Mouse (Mus musculus) layer of hippocampus, postnatal 10 days (tissue): ENCODE measurements around the gene Flvcr2. TPM values are rescaled to one million over a fixed set of nuclear protein-coding genes. Genes with fewer than 3 reads are reported as not detected.
A peak's percentile ranks its signal among the peaks of the same experiment; 100 is the strongest.
"Not testable (repeated sequence)": the region's sequence is repeated elsewhere in the genome, so short reads cannot be mapped to it uniquely, and the experiment has no call there.

Experiments used
- DNase-seq, 2 experiments: peaks; one replicate each; pipeline ENCODE4 v3.0.0; 2021; ENCODE audit warnings: low spot score in 2 of 2
- long read RNA-seq: library from polyadenylated mRNA; stranded (forward); transcript quantifications from one replicate; pipeline ENCODE4 v2.0.0, GENCODE M21; 2023
- total RNA-seq, 2 experiments: library from RNA; stranded (reverse); gene quantifications; 2 replicates each; pipeline ENCODE4 v1.2.3; 2021

Flvcr2 gene
- 1 to 10 TPM; 2.8 to 3.0 TPM for total RNA-seq
- long read RNA-seq, partial matches to known transcripts, result 0 of 8 reads
- long read RNA-seq, other reads (novel, unspliced or antisense), result 4 of 8 reads

DNA sequence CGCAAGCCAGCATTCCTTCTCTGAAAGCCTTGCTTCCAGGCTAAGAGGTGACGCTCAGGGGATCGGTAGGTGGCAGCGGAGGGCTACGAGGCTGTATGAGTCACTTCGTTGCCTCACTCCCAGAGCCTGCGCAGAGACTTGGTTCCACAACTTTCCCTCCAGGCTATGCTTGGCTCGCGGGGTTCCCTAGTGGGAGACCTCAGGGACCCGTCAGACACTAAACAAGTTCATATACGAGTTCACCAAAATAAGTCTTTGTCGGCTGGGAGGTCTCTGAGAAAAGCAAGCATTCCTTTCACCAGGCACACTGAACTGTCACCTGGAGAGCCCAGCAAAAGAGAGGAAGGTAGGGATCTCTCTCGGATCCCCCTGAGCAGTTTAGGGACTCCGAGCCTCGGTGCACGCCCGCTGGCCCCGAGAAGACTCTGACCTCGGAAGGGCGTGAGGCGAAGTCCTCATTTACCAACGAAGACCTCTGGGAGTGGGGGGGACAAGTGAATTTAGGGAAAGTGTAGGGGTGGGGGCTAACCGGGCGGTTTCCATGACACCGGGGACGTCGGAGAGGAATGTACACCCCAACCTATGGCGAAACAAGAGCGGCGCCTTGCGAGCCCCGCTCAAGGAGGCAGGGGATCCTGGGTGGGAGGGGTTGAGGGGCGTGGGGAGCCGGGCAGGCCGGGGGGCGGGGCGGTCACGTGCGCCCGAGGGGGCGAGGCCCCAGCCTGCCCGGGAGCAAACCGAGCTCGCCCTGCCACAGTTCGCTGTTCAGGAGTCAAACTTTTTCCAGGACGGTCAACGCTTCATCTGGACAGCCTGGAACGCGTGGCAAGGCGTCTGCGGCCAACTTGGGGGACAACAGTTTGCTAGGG lies at the start of gene Flvcr2:
TSS of gene Flvcr2 (plus strand) at position 713 of the 869 bp plus-strand sequence.
- peak; percentile 63 to 80 for DNase-seq

DNA sequence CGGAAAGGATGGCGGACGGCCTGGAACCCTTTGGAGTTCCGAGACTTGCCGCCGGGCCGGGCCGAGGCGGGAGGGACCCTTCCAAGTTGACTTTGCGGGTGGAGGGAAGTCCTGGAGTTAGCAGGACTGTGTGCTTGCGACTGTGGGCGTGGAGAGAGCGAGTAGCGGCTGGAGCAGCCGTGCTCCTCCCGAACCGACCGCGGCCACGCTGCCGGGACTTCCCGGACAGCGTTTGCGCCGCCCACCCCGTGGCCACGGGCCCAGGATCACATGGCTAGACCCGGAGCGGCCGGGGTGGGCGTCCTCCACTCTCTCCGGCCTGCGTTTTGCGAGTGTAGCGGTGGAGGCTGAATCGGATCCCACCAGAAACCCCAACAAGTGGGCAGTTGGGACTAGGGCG lies 48.2 kb upstream of the Flvcr2 start:
- DNase-seq, result not testable (repeated sequence)

GRCm38 (mm10) chr12:85700191-85700841 lies 46.0 kb upstream of the Flvcr2 start:
- DNase-seq, result peak in 1 of 2 experiments; percentile 14

DNA sequence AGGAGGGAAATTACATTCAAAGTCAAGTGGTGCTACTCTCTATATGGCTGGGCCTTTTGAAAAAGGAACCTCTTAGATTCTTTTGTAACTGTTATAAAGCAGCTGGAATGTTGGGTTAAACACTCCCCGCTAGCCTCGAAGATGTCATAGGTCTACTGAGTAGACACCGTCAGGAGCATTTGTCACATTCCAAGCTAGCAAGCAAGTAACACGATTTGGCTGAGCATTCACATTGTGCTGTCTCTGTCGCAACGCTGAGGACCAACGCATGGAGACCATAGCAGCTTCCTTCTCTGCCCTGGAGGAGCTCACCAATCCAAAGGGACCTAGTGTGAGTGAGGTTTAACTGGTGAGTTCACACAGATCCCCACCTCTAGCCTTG lies 45.5 kb upstream of the Flvcr2 start:
- no peak for DNase-seq

DNA sequence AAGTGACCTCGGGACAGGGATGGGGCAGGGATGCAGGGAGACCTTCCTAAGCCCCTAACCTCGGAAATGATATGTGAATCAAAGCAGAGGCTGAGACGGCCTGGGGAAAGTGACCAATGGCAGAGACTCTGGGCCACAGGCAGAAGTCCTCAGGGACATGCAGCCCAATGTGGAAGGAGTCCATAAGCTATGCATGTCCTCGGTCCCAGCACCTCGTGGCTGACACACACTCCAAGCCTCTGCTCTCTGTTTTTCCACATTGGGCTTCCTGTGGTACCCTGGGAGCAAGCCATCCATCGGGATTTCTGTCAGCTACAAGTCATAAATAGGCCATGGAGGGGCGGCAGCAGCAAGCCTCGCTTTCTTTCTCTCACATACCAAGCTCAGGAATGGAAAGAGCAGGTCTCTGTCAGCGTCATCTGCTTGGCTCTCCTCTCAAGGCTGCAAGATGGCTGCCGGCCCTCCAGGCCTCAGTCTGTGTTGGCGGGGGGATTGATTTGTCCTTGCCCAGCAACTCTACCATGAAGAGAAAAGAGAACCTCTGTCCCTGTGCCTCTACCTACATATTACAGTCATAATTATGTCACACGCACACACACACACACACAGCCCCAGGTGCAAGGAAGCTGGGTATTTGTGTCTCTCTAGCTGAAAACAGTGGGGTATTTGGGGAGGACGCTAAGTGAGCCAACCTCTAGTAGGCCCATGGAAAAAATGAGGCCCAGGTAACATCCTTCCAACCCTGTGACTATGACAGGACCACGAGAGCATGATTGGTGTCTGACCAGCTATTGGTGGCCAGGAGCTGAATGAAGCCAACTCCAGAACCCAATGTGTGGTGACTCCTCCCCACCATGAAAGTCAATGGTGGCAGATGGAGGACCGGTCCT lies 43.9 kb upstream of the Flvcr2 start:
- DNase-seq, result no peak

GRCm38 (mm10) chr12:85703507-85703906 lies 42.8 kb upstream of the Flvcr2 start:
- peak; percentile 30 to 46 for DNase-seq

- DNase-seq, result peak; percentile 21 to 37
Measured at GRCm38 (mm10) chr12:85704566-85704965, 41.8 kb upstream of the Flvcr2 start.

- DNase-seq, result peak; percentile 57 to 60
Measured at GRCm38 (mm10) chr12:85705002-85705830, 41.1 kb upstream of the Flvcr2 start.

GRCm38 (mm10) chr12:85705831-85706530 lies 40.4 kb upstream of the Flvcr2 start:
- DNase-seq, result no peak

- no peak for DNase-seq
Measured at GRCm38 (mm10) chr12:85706906-85707305, 39.4 kb upstream of the Flvcr2 start.

- no peak for DNase-seq
Measured at GRCm38 (mm10) chr12:85707391-85707790, 38.9 kb upstream of the Flvcr2 start.

- no peak for DNase-seq
Measured at GRCm38 (mm10) chr12:85708556-85708955, 37.8 kb upstream of the Flvcr2 start.

- DNase-seq, result no peak
Measured at GRCm38 (mm10) chr12:85710695-85711094, 35.6 kb upstream of the Flvcr2 start.

DNA sequence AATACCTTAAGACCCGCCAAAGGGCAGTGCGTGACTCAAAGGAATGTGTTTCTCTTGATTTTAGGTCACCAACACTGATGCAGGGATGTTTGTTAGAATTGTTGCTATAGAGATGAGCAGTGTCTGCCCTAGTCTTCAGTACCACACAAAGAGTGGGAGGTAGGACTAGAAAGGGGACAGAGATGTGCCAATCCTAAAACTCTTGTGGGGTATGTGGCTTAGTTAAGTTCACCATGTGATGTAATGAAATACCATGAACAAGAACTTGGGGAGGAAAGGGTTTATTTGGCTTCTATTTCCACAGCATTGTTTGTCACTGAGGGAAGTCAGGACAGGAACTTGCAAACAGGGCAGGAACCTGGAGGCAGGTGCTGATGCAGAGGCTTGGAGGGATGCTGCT lies 33.8 kb upstream of the Flvcr2 start:
- no peak for DNase-seq

- DNase-seq, result no peak
Measured at GRCm38 (mm10) chr12:85714126-85714525, 32.2 kb upstream of the Flvcr2 start.

GRCm38 (mm10) chr12:85725306-85725705 lies 21.0 kb upstream of the Flvcr2 start:
- no peak for DNase-seq

- DNase-seq, result no peak
Measured at GRCm38 (mm10) chr12:85726729-85727397, 19.5 kb upstream of the Flvcr2 start.

DNA sequence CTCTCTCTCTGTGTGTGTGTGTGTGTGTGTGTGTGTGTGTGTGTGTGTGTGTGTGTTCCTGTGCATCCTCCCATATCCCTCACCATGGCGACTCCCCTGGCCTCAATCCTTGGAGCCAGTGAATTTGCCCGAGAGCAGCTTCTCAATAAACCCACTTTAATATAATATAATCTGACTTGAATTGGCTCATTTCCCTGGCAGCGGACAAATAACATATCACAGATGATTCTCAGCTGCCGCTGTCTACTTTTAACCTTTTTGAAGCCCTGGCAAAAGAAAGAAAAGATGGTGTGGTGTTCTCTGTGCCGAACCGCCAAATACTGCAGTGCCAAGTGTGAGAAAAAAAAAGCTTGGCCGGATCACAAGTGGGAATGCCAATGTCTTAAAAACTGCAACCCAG lies 18.2 kb upstream of the Flvcr2 start:
- DNase-seq, result no peak
